Mouse (Mus musculus): ENCODE data around the gene Pik3r1. TPM values are rescaled to one million over a fixed set of nuclear protein-coding genes. Genes with fewer than 3 reads are reported as not detected.

Gene Pik3r1
- polyA plus RNA-seq, 1 experiment = 39.7 TPM

DNA sequence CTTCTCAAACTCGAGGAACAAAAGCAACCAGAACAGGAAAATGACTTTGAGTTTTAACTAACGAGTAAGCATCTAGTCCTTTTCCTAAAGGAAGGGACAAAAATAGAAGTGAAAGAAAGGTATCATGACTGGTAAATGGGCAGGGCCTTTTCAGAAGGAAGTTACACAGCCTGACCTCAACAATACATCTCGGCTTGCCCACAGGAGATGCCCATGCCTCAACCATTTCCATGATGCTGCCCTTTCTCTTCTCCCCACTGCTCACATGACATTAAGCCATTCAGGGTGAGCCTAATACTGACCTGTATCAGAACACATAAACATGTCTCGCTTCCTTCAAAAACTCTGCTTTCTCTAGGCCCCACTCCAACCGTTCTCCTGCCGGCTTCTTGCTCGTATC lies 33.8 kb downstream of the Pik3r1 start:
- no peak for DNase-seq (ENCODE audit: low read depth)
- TF ChIP-seq POLR2A (IDR thresholded peaks at IDR 0.05; ENCODE audit: borderline replicate concordance, extremely low read depth, insufficient read depth, insufficient read length, poor library complexity, severe bottlenecking) = no peak
- TF ChIP-seq CTCF (IDR thresholded peaks at IDR 0.05; ENCODE audit: borderline replicate concordance, extremely low read depth, insufficient read depth, insufficient read length) = no peak

DNA sequence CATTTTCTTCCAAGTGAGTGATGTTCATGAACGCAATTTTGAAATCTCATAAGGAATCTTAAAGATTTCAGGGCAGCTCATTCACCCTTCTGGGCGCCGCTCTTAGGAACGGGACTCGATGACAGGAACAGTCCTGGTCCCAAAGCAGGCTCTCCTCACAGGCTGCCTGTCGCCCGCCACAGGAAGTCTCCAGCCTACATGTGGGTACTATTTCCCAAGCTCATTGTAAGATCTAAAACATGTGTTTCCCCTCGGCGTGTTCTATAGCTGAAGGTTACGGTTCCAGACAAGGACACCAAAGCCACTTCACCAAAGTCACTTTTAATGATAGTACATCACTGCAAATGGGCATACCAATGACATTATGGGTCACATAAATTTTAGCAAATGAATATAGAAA lies 35.3 kb downstream of the Pik3r1 start:
- DNase-seq (ENCODE audit: low read depth) = no peak
- no peak for TF ChIP-seq CTCF (IDR thresholded peaks at IDR 0.05; ENCODE audit: borderline replicate concordance, extremely low read depth, insufficient read depth, insufficient read length)
- no peak for TF ChIP-seq POLR2A (IDR thresholded peaks at IDR 0.05; ENCODE audit: borderline replicate concordance, extremely low read depth, insufficient read depth, insufficient read length, poor library complexity, severe bottlenecking)

DNA sequence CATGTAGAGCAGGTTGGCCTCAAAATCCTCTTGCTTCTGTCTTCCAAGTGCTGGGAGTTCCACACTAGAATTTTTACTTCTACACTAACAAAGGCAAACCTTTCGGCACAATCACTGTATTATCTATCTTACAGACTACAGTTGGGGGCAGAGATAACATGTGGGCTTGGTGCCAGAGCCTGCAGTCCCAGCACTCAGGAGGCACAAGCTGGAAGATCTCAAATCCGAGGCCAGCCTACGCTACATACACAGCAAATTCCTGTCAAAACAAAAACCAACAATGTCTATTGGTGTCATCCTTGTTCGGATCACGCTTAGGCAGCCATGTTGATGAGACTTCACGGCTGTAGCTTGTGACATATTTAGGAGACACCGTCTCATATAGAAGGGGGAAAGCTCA lies 36.2 kb downstream of the Pik3r1 start:
- TF ChIP-seq CTCF (IDR thresholded peaks at IDR 0.05; ENCODE audit: borderline replicate concordance, extremely low read depth, insufficient read depth, insufficient read length) = no peak
- no peak for TF ChIP-seq POLR2A (IDR thresholded peaks at IDR 0.05; ENCODE audit: borderline replicate concordance, extremely low read depth, insufficient read depth, insufficient read length, poor library complexity, severe bottlenecking)
- no peak for DNase-seq (ENCODE audit: low read depth)

DNA sequence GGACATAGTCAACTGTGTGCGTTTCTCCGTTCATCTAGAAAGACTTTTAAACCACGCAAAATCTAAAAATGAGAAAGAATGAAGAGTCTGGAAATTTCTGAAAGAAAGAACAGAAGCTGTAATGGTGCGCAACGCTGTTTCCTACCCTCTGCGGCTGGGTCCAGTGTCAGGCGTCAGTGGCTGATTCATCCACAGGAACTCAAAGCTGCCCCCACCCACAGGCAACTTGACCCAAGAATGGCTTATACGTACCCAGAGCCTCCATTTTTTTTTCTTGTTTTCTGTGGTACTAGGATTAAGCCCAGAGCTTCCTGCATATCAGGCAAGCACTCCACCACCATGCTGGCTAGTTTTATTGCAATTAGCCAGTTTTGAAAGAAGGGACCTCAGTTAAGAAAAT lies 37.7 kb downstream of the Pik3r1 start:
- no peak for DNase-seq (ENCODE audit: low read depth)
- no peak for TF ChIP-seq CTCF (IDR thresholded peaks at IDR 0.05; ENCODE audit: borderline replicate concordance, extremely low read depth, insufficient read depth, insufficient read length)
- no peak for TF ChIP-seq POLR2A (IDR thresholded peaks at IDR 0.05; ENCODE audit: borderline replicate concordance, extremely low read depth, insufficient read depth, insufficient read length, poor library complexity, severe bottlenecking)

DNA sequence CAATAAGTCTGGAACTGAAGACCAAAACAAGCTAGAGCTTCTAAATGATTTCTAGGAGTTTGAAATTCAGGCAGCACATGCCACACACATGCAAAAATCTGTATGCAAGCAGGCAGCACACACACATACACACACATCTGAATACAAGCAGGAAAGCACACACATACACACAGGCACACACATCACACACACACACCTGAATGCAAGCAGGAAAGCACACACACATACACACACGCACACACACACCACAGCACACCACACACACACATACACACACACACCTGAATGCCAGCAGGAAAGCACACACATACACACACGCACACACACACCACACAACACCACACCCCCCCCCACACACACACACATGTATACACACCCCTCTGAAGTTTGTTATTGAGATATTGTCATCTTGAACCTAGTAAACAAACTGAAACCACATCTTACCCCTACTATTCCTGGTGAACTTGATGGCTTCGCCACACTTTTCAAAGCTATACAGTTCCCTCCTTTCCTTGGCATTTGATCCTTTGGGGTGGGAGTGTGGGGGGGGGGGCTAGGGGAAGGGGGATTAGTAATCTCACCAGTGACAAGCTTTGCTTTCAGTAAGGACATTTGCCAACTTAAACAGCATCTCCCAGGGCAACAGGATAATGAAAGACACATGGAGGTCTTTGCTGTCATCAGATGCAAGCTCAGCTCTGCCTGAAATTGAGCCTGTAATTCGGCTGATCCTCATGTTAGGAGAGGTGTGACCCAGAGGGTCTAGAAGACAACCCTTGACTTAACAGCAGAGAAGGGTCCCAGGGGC lies 38.6 kb downstream of the Pik3r1 start:
- TF ChIP-seq POLR2A (IDR thresholded peaks at IDR 0.05; ENCODE audit: borderline replicate concordance, extremely low read depth, insufficient read depth, insufficient read length, poor library complexity, severe bottlenecking) (no peak), CTCF (IDR thresholded peaks at IDR 0.05; ENCODE audit: borderline replicate concordance, extremely low read depth, insufficient read depth, insufficient read length) (no peak)
- DNase-seq (ENCODE audit: low read depth) = peak; percentile 63

DNA sequence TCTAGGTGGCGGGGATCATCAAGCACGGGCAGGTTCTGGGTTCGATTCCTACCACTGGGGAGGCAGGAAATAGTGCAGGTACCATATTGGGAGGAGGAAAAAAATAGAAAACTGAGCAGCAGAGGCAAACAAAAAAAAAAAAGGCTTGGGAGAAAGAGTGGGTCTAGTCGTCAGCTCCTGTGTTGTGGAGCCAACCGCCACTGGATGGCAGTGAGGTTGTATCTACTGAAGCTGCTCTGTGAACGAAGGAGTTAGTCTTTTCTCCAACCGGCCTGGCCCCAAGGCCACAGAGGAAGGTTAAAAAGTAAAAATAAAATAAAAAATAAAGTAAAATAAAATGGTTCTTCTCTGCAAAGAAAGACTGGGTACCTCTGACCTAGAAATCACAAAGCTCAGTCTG lies 39.2 kb downstream of the Pik3r1 start:
- peak; percentile 75 for DNase-seq (ENCODE audit: low read depth)
- TF ChIP-seq CTCF (IDR thresholded peaks at IDR 0.05; ENCODE audit: borderline replicate concordance, extremely low read depth, insufficient read depth, insufficient read length) (peak; percentile 58; the same call in 1 of the 2 replicates), POLR2A (IDR thresholded peaks at IDR 0.05; ENCODE audit: borderline replicate concordance, extremely low read depth, insufficient read depth, insufficient read length, poor library complexity, severe bottlenecking) (no peak)

DNA sequence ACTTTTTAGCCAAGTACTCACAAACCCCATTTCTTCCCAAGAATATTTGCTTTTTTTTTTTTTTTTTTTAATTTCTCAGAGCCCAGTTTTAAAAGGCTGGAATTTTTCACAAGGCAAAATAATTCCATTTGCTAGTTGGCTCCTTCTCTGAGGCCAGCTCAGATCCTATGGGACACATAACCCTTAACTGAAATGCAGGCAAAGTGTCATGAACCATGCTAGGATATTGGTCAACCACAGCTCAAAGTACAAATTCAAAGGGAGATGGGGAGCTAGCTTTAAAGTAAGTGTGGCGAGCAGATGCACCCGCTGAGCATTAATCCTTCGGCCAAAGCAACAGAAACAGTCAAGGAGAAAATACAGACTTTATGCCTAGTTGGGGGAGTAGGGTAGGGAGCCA lies 39.7 kb downstream of the Pik3r1 start:
- no peak for DNase-seq (ENCODE audit: low read depth)
- TF ChIP-seq CTCF (IDR thresholded peaks at IDR 0.05; ENCODE audit: borderline replicate concordance, extremely low read depth, insufficient read depth, insufficient read length) = no peak
- TF ChIP-seq POLR2A (IDR thresholded peaks at IDR 0.05; ENCODE audit: borderline replicate concordance, extremely low read depth, insufficient read depth, insufficient read length, poor library complexity, severe bottlenecking) = no peak

DNA sequence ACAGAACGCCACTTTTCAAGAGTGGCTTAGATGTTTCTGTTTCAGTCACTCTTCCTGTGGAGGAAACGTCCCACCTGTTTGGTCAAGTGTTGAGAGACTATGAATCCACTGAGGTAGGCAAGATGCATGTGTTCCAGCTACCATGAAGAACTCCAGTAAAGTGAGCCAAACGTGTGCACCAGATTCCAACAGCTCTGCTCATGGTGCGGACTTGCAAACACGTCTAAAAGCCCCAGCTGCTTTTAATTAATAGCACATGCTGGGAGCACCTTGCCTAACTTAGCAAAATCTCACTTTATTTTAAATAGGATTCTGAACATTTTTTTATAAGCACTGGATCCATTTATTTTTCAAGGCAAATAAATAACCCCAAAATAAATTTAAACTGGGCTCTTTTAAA lies 40.2 kb downstream of the Pik3r1 start:
- TF ChIP-seq POLR2A (IDR thresholded peaks at IDR 0.05; ENCODE audit: borderline replicate concordance, extremely low read depth, insufficient read depth, insufficient read length, poor library complexity, severe bottlenecking) (no peak), CTCF (IDR thresholded peaks at IDR 0.05; ENCODE audit: borderline replicate concordance, extremely low read depth, insufficient read depth, insufficient read length) (no peak)
- DNase-seq (ENCODE audit: low read depth) = no peak

DNA sequence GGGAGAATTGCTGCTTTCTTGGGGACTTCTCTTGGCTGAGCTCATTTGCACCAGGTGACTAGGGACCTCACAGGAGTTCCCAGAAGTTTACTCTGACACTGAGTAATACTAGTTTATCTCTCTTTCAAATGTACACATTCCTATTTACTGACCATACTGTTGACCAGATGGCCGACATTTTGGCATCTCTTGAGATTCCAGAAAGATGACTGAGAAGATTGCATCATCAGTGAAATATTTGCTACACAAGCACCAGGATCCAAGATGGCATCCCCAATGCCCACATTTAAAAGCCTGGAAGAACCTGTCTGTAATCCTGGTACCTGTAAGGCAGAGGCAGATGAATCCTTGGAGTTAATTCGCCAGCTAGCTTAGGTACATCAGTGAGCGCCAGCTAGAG lies 41.1 kb downstream of the Pik3r1 start:
- no peak for DNase-seq (ENCODE audit: low read depth)
- TF ChIP-seq POLR2A (IDR thresholded peaks at IDR 0.05; ENCODE audit: borderline replicate concordance, extremely low read depth, insufficient read depth, insufficient read length, poor library complexity, severe bottlenecking) (no peak), CTCF (IDR thresholded peaks at IDR 0.05; ENCODE audit: borderline replicate concordance, extremely low read depth, insufficient read depth, insufficient read length) (no peak)

DNA sequence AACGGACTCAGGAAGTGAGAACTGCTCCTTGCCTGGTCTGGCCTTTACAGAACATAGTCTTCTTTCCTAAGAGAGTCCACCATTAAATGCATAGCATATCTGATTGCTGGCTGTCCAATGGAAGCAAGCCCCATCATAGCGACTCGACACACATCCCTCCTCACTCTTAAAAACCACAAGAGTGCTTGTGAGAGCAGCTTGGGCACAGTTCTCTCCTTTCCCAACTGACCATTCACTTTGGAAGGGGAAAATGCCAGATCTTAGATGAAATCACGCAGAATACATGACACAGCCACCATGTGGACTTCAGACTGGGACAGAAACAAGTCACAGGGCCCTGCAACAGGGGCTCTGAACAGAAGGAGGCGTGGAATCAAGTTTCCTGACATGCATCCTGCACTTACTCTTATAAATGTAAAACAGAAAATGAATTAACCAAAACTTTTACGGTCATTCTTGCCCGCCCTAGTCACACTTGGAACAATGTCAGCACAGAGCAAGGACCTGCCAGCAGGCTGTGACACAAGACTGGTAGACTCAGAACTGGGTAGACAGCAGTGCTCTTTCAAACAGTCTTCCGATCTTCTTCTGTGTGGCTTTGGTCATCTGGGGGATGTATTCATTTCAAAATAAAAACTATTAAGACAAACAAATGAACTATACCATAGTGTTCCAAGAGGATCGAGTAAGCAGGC lies 46.0 kb downstream of the Pik3r1 start:
- TF ChIP-seq POLR2A (IDR thresholded peaks at IDR 0.05; ENCODE audit: borderline replicate concordance, extremely low read depth, insufficient read depth, insufficient read length, poor library complexity, severe bottlenecking) = no peak
- no peak for TF ChIP-seq CTCF (IDR thresholded peaks at IDR 0.05; ENCODE audit: borderline replicate concordance, extremely low read depth, insufficient read depth, insufficient read length)
- DNase-seq (ENCODE audit: low read depth) = no peak

DNA sequence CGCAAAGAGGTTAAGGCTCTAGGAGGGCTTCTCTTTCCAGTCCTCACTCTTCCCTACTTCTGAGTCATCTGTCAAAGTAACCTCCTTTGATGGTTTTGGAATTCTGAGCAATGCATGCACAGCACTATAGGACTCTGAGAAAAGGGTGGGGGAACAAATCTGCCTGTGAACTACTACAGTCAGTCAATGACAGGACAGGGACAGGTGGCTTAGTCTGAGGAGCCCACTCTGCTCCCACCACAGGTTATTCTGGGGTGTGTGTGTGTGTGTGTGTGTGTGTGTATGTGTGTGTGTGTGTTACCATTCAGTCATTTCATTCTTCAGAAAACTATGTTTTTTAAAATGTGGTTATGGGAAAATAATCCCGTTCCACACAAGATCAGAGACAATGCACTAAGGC lies 46.9 kb downstream of the Pik3r1 start:
- TF ChIP-seq CTCF (IDR thresholded peaks at IDR 0.05; ENCODE audit: borderline replicate concordance, extremely low read depth, insufficient read depth, insufficient read length) (no peak), POLR2A (IDR thresholded peaks at IDR 0.05; ENCODE audit: borderline replicate concordance, extremely low read depth, insufficient read depth, insufficient read length, poor library complexity, severe bottlenecking) (no peak)
- DNase-seq (ENCODE audit: low read depth) = no peak

Data from brain, embryonic 14.5 days (tissue).